Mouse (Mus musculus) limb, embryonic 13.5 days (tissue): ENCODE measurements around the gene Sfxn5. TPM values are rescaled to one million over a fixed set of nuclear protein-coding genes. Genes with fewer than 3 reads are reported as not detected.

Experiments
- ATAC-seq: fragments of 200-750 bp; cut with Nextera tagmentation; 2 replicates; pipeline ENCODE4 v1.8.0; 2017; ENCODE audit warnings: low read depth, moderate number of reproducible peaks, moderate TSS enrichment; ENCODE audit not compliant: low FRiP score
- H3K27ac ChIP-seq: fragments of 300-500 bp; sonication (generic); 2 replicates; pipeline ENCODE4 v1.5.1; 2015; ENCODE audit warnings: inconsistent platforms, mild to moderate bottlenecking, moderate library complexity
- H3K27me3 ChIP-seq: fragments of 300-500 bp; sonication (generic); 2 replicates; pipeline ENCODE4 v1.6.1; 2015; ENCODE audit warnings: mild to moderate bottlenecking, inconsistent platforms
- H3K36me3 ChIP-seq: fragments of 300-500 bp; sonication (generic); 2 replicates; pipeline ENCODE4 v1.6.1; 2015; ENCODE audit warnings: inconsistent platforms, mild to moderate bottlenecking, moderate library complexity
- H3K4me1 ChIP-seq: fragments of 300-500 bp; sonication (generic); 2 replicates; pipeline ENCODE4 v1.6.1; 2015; ENCODE audit warnings: inconsistent platforms
- H3K4me2 ChIP-seq: fragments of 300-500 bp; sonication (generic); replicated peaks from 2 replicates; pipeline ENCODE4 v1.6.1; 2015; ENCODE audit warnings: inconsistent platforms, mild to moderate bottlenecking, moderate library complexity
- H3K4me3 ChIP-seq: fragments of 300-500 bp; sonication (generic); 2 replicates; pipeline ENCODE4 v1.5.1; 2015; ENCODE audit warnings: moderate library complexity, mild to moderate bottlenecking, inconsistent platforms
- H3K9ac ChIP-seq: fragments of 300-500 bp; sonication (generic); 2 replicates; pipeline ENCODE4 v1.6.1; 2015; ENCODE audit warnings: mild to moderate bottlenecking, inconsistent platforms
- H3K9me3 ChIP-seq: fragments of 300-500 bp; sonication (generic); 2 replicates; pipeline ENCODE4 v1.6.1; 2016; ENCODE audit warnings: inconsistent platforms
- WGBS: fragments of 180-500 bp; shearing (Covaris S2); methylation state at CpG from one replicate; pipeline ENCODE4 v1.1.7; 2015; 5-methylcytosine and 5-hydroxymethylcytosine counted together
- polyA plus RNA-seq: library from polyadenylated mRNA; unstranded; fragments of >200 nt; fragmentation: Nextera tagmentation; extraction: Ambion mirVana; gene quantifications from 2 replicates; pipeline ENCODE4 v1.2.1, GENCODE M21; 2015

Gene Sfxn5
- polyA plus RNA-seq, 1 experiment from 2014 or later: 10.1 TPM

DNA sequence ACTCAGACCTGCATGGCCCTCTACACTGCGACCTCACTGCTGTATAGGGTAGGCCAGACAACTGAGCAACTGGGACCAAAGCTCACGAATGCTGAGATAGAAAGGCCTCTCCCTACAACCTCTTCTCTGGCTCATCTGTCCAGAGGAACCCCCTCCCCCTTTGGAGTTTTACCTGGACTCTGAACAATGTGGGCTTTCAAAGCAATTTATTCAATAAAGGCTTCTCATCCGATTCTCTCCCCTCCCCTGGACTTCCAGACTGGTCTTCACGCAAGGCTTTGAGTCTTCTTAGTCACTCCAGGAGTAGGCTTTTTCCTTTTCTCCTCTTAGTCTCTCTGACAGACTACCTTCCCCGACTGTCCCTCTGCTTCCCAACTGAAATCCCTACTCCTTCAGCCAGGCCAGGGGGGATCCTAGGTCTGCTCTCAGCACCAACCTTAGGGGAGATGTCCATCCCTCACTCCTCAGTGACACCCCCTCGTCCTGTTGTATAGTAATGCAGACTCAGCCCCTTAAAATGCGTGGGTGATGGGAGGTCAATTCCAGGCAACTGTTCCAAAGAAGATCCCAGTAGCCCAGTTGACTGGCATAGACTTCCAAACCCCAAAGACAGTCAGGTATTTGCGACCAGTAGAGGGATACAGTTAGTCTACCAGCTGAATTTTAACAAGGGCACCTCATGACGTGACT lies 141.3 kb downstream of the Sfxn5 start:
- no peak overlapping the region for H3K4me2 ChIP-seq
- H3K9ac ChIP-seq: no peak overlapping the region
- H3K36me3 ChIP-seq: no peaks in the 10 kb centered on the region
- peaks cover 39% of the 10 kb centered on the region for H3K4me1 ChIP-seq
- H3K4me3 ChIP-seq: no peak overlapping the region
- no peak overlapping the region for H3K27ac ChIP-seq
- peaks cover 98% of the 10 kb centered on the region for H3K27me3 ChIP-seq
- ATAC-seq: no peak
- no peaks in the 10 kb centered on the region for H3K9me3 ChIP-seq
- WGBS: 17% methylated on average over 9 of the region's 9 CpGs

DNA sequence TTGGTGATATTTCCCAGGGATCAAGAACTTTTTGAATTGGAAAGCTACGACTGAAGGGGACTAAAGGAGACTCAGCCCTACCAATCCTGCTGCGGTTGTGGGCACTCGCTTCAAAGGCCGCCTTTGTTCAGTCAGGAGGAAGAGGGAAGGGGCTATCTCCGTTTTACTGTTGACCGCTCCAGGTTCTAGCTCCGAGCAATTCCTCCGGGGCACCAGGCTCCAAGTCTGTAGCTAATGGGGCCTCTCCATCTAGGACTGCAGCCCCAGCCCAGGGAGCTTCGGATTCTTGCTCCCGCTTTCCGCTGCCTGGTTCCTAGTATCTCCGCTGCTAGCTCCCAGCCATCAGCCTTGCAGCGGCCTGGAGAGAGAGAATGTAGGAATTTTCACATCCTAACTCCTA lies 142.6 kb downstream of the Sfxn5 start:
- WGBS: 4% methylated on average over 13 of the region's 13 CpGs
- Histone ChIP-seq H3K27me3 (peaks cover 98% of the 10 kb centered on the region), H3K27ac (no peak overlapping the region), H3K9me3 (no peaks in the 10 kb centered on the region), H3K4me1 (peaks cover 51% of the 10 kb centered on the region), H3K9ac (peak overlapping the region; percentile 54; the same call in 1 of the 2 replicates), H3K4me2 (peak overlapping the region; percentile 69), H3K36me3 (no peaks in the 10 kb centered on the region), H3K4me3 (peak overlapping the region; percentile 40)
- no peak for ATAC-seq

- Histone ChIP-seq H3K9ac (peak overlapping the region; percentile 54), H3K36me3 (no peaks in the 10 kb centered on the region), H3K4me1 (peaks cover 51% of the 10 kb centered on the region), H3K4me2 (peak overlapping the region; percentile 69), H3K4me3 (peak overlapping the region; percentile 40), H3K9me3 (no peaks in the 10 kb centered on the region), H3K27me3 (peaks cover 99% of the 10 kb centered on the region), H3K27ac (no peak overlapping the region)
- WGBS: under 1% methylated on average over 52 of the region's 52 CpGs
- ATAC-seq: no peak
These were observed 143.2 kb downstream of the Sfxn5 start for GRCm38 (mm10) chr6:85189911-85190591.

DNA sequence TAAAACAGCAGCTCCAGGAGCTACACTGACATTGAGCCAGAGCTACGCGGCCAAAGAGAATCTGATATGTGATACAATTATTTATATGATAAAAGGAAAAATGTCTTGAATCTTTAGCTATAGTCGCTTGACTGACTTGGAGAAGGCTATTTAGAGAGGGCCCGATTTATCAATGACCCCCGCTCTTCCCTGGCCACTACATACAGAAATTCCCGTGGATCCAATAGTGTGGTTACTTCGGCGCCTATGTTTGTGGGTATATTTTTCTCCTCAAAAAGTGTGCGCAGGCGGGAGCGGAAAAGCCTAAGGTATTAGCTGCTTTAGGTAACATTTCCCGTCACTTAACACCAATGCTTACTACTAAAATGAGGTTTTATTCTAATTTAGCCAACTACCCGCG lies 143.9 kb downstream of the Sfxn5 start:
- 5% methylated on average over 14 of the region's 14 CpGs for WGBS
- H3K9me3 ChIP-seq: no peaks in the 10 kb centered on the region
- H3K27ac ChIP-seq: no peak overlapping the region
- peak overlapping the region; percentile 69 for H3K4me2 ChIP-seq
- peak overlapping the region; percentile 40 for H3K4me3 ChIP-seq
- no peak overlapping the region for H3K9ac ChIP-seq
- peaks cover 97% of the 10 kb centered on the region for H3K27me3 ChIP-seq
- no peaks in the 10 kb centered on the region for H3K36me3 ChIP-seq
- ATAC-seq: no peak
- H3K4me1 ChIP-seq: peaks cover 51% of the 10 kb centered on the region

- Histone ChIP-seq H3K9me3 (no peaks in the 10 kb centered on the region), H3K9ac (peak overlapping the region; percentile 51; the same call in 1 of the 2 replicates), H3K4me3 (peak overlapping the region; percentile 39), H3K36me3 (no peaks in the 10 kb centered on the region), H3K4me2 (peak overlapping the region; percentile 72), H3K4me1 (peaks cover 45% of the 10 kb centered on the region), H3K27ac (no peak overlapping the region), H3K27me3 (peaks cover 96% of the 10 kb centered on the region)
- ATAC-seq: no peak
- 1% methylated on average over 39 of the region's 39 CpGs for WGBS
These were observed 144.7 kb downstream of the Sfxn5 start for GRCm38 (mm10) chr6:85188256-85189110.

- H3K27me3 ChIP-seq: peaks cover 94% of the 10 kb centered on the region
- peak within 1 kb of the TSS; percentile 39 for H3K4me3 ChIP-seq
- no peaks in the 10 kb centered on the region for H3K36me3 ChIP-seq
- H3K9ac ChIP-seq: peak within 1 kb of the TSS; percentile 51
- ATAC-seq: peak; percentile 49; the same call in 1 of the 2 replicates
- peak within 1 kb of the TSS; percentile 72 for H3K4me2 ChIP-seq
- under 1% methylated on average over 73 of the region's 81 CpGs for WGBS
- peaks cover 44% of the 10 kb centered on the region for H3K4me1 ChIP-seq
- H3K9me3 ChIP-seq: no peaks in the 10 kb centered on the region
- no peak within 1 kb of the TSS for H3K27ac ChIP-seq
These were observed 145.6 kb downstream of the Sfxn5 start, which contains the start of gene Emx1 for GRCm38 (mm10) chr6:85187340-85188211. Gene Emx1, plus strand, starts transcription at chr6:85187438.

DNA sequence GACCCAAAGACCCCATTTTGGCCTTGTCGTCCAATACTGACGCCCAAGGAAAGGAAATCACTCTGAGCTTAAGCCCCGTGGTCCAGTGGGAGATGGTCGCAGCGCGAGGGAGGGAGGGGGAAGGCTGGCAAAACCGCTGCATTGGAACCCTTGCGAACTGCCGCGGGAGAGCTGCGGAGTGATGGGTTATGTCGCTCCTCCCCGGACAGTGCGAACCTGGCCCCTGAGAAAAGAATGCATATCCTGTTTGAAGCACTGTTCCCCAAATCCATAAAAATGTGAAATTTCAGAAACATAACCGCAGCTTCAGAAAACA lies 146.5 kb downstream of the Sfxn5 start:
- Histone ChIP-seq H3K27me3 (peaks cover 91% of the 10 kb centered on the region), H3K4me1 (peaks cover 44% of the 10 kb centered on the region), H3K4me3 (peak overlapping the region; percentile 39), H3K9me3 (no peaks in the 10 kb centered on the region), H3K27ac (no peak overlapping the region), H3K9ac (no peak overlapping the region), H3K4me2 (peak overlapping the region; percentile 72), H3K36me3 (no peaks in the 10 kb centered on the region)
- 3% methylated on average over 15 of the region's 15 CpGs for WGBS
- no peak for ATAC-seq

DNA sequence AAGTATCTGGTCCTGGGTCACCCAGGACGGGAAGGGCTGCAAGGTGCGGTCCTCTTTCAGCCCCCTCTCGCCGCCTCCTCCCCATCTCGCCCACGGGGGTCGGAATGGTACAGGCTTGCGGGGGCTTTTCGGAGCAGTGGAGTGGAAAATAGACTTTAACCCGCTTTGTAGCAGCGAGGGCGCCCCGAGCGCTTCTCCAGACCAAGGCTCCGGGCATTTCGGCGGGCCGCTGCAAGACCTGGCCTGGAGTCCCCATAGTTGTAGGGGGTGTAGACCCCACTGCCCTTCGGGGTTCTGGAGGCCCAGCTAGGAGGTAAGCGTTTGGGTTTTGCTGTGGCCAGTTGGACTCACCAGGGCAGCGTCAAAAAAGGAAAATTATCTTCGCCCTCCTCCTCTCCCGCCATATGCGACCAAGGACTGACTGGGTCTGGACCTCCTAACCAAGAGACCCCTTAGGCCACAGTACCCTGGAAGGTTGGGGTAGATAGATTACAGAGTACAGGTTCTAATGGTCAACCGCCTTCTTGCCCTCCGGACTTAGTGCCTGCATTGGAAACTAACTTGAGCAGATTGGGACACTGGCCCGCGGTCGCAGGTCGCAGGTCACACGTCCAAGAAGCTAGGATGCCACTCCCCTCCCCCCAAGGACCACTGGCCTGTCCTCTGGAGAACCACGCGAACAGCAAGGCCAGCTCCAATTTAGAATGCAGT lies 147.0 kb downstream of the Sfxn5 start:
- WGBS: 2% methylated on average over 33 of the region's 33 CpGs
- Histone ChIP-seq H3K4me2 (peak overlapping the region; percentile 72), H3K36me3 (no peaks in the 10 kb centered on the region), H3K27me3 (peaks cover 91% of the 10 kb centered on the region), H3K4me3 (peak overlapping the region; percentile 39), H3K9me3 (no peaks in the 10 kb centered on the region), H3K4me1 (peaks cover 44% of the 10 kb centered on the region), H3K9ac (no peak overlapping the region), H3K27ac (no peak overlapping the region)
- ATAC-seq: no peak

GRCm38 (mm10) chr6:85183951-85184350 lies 149.3 kb downstream of the Sfxn5 start:
- WGBS: 44% methylated on average over 3 of the region's 3 CpGs
- H3K36me3 ChIP-seq: no peaks in the 10 kb centered on the region
- peaks cover 26% of the 10 kb centered on the region for H3K4me1 ChIP-seq
- H3K27ac ChIP-seq: no peak overlapping the region
- H3K9ac ChIP-seq: no peak overlapping the region
- no peak for ATAC-seq
- H3K9me3 ChIP-seq: no peaks in the 10 kb centered on the region
- H3K27me3 ChIP-seq: peaks cover 80% of the 10 kb centered on the region
- H3K4me2 ChIP-seq: no peak overlapping the region
- H3K4me3 ChIP-seq: no peak overlapping the region

GRCm38 (mm10) chr6:85180036-85180435 lies 153.2 kb downstream of the Sfxn5 start:
- Histone ChIP-seq H3K27me3 (peaks cover 50% of the 10 kb centered on the region), H3K27ac (no peak overlapping the region), H3K4me1 (no peaks in the 10 kb centered on the region), H3K9ac (no peak overlapping the region), H3K4me2 (no peak overlapping the region), H3K4me3 (no peak overlapping the region), H3K9me3 (no peaks in the 10 kb centered on the region), H3K36me3 (no peaks in the 10 kb centered on the region)
- 60% methylated on average over 2 of the region's 2 CpGs for WGBS
- ATAC-seq: no peak

DNA sequence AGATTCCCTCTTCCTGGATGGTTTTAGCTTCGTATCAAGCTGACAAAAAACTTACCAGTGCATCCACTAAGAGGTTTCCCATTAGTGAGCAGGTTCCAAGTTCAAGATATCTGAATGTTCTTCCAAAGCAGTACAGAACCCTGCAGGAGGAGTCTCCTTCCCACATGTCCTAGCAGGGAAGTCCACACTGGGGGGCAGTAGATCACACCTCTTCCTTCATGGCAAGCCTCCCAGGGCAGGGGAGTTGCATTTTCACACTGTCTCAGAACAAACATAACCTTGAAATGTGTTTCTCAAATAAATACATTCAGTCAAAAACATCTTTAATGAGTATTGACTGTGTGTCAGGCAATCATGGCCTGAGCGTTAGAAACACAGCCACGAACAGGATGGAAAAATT lies 153.7 kb downstream of the Sfxn5 start:
- 74% methylated on average over 3 of the region's 3 CpGs for WGBS
- Histone ChIP-seq H3K36me3 (no peaks in the 10 kb centered on the region), H3K4me3 (no peak overlapping the region), H3K9ac (no peak overlapping the region), H3K4me1 (no peaks in the 10 kb centered on the region), H3K4me2 (no peak overlapping the region), H3K9me3 (no peaks in the 10 kb centered on the region), H3K27me3 (peaks cover 51% of the 10 kb centered on the region), H3K27ac (no peak overlapping the region)
- no peak for ATAC-seq
